ENCODE assay signal across 7 mouse cellular contexts in genomic region chr6:141250296-141250629, GRCm38 (mm10). TPM values are rescaled to one million over a fixed set of nuclear protein-coding genes. Genes with fewer than 3 reads are reported as not detected.
DNase-seq lines count a peak whose midpoint lies in the region; ATAC-seq and TF ChIP-seq lines count a peak whose summit lies in the region.

No protein-coding gene starts in this region.

- H3K4me3 ChIP-seq in neural tube, embryonic 11.5 days (ENCODE audit: low read depth, low read length) = peak overlapping the region; percentile 61
- H3K4me3 ChIP-seq in forebrain, embryonic 14.5 days (ENCODE audit: low read depth, low read length) = peak overlapping the region; percentile 62
- H3K4me3 ChIP-seq in hindbrain, postnatal 0 days (ENCODE audit: low read length) = peak overlapping the region; percentile 75

- no peaks in the 10 kb centered on the region for H3K36me3 ChIP-seq in neural tube, embryonic 11.5 days (ENCODE audit: control insufficient read depth, insufficient read depth, low read length)
- no peaks in the 10 kb centered on the region for H3K36me3 ChIP-seq in forebrain, embryonic 14.5 days (ENCODE audit: control insufficient read depth, insufficient read depth, low read length)
- H3K36me3 ChIP-seq in hindbrain, postnatal 0 days (ENCODE audit: insufficient read depth, low read length) = no peaks in the 10 kb centered on the region

- peak overlapping the region; percentile 89 for H3K4me2 ChIP-seq in neural tube, embryonic 11.5 days (ENCODE audit: low read depth)
- peak overlapping the region; percentile 98 for H3K4me2 ChIP-seq in forebrain, embryonic 14.5 days (ENCODE audit: low read length)
- H3K4me2 ChIP-seq in hindbrain, postnatal 0 days (ENCODE audit: low read depth, low read length) = peak overlapping the region; percentile 69

- WGBS in neural tube, embryonic 11.5 days = 3% methylated on average over 22 of the region's 22 CpGs
- under 1% methylated on average over 22 of the region's 22 CpGs for WGBS in forebrain, embryonic 14.5 days
- 2% methylated on average over 22 of the region's 22 CpGs for WGBS in hindbrain, postnatal 0 days

- no peaks in the 10 kb centered on the region for H3K9me3 ChIP-seq in neural tube, embryonic 11.5 days (ENCODE audit: control insufficient read depth, low read length)
- H3K9me3 ChIP-seq in forebrain, embryonic 14.5 days (replicated peaks; ENCODE audit: control insufficient read depth, low read length) = no peaks in the 10 kb centered on the region
- H3K9me3 ChIP-seq in hindbrain, postnatal 0 days (ENCODE audit: low read length) = no peaks in the 10 kb centered on the region

- peak overlapping the region; percentile 35 for H3K9ac ChIP-seq in neural tube, embryonic 11.5 days (ENCODE audit: low read length)
- H3K9ac ChIP-seq in forebrain, embryonic 14.5 days (ENCODE audit: low read length) = peak overlapping the region; percentile 66
- peak overlapping the region; percentile 72 for H3K9ac ChIP-seq in hindbrain, postnatal 0 days (replicated peaks; ENCODE audit: low read length)

- no peak for DNase-seq in neural tube, embryonic 11.5 days (ENCODE audit: low spot score)
- DNase-seq in neural tube, embryonic 10.5 days (ENCODE audit: extremely low spot score, low spot score) = no peak
- DNase-seq in forebrain, embryonic 14.5 days (ENCODE audit: low spot score) = no peak
- DNase-seq in hindbrain, postnatal 0 days (ENCODE audit: low spot score) = peak; percentile 22
- peak; percentile 37 for DNase-seq in lung, postnatal 10 days
- no peak for DNase-seq in layer of hippocampus, postnatal 25 days (ENCODE audit: extremely low spot score in 1 of 2, low spot score in 1 of 2)

- no peak for TF ChIP-seq CTCF in hindbrain, postnatal 0 days (IDR thresholded peaks at IDR 0.05; ENCODE audit: low read depth)

- H3K27ac ChIP-seq in neural tube, embryonic 11.5 days (ENCODE audit: low read depth, low read length) = no peak overlapping the region
- H3K27ac ChIP-seq in forebrain, embryonic 14.5 days (ENCODE audit: low read depth, low read length) = no peak overlapping the region
- peak overlapping the region; percentile 64; the same call in 1 of the 2 replicates for H3K27ac ChIP-seq in hindbrain, postnatal 0 days

- 0 out of 2 replicates have a peak, but pooled peaks have one; percentile 5 for ATAC-seq in neural tube, embryonic 11.5 days (ENCODE audit: insufficient read depth, low FRiP score, low TSS enrichment)
- ATAC-seq in forebrain, embryonic 14.5 days = peak; percentile 2; the same call in 1 of the 2 replicates
- ATAC-seq in hindbrain, postnatal 0 days = peak; percentile 13; the same call in 1 of the 2 replicates
- no peak for ATAC-seq in megakaryocyte progenitor cell, adult 5-6 weeks (replicated peaks; ENCODE audit: poor library complexity)

- H3K27me3 ChIP-seq in neural tube, embryonic 11.5 days (ENCODE audit: control insufficient read depth, insufficient read depth, low read length) = peaks cover 16% of the 10 kb centered on the region
- 0 out of 2 replicates have a peak, but pooled peaks cover 14% of the 10 kb centered on the region for H3K27me3 ChIP-seq in forebrain, embryonic 14.5 days (replicated peaks; ENCODE audit: control insufficient read depth, insufficient read depth, low read length)
- no peaks in the 10 kb centered on the region for H3K27me3 ChIP-seq in hindbrain, postnatal 0 days (ENCODE audit: insufficient read depth, low read length)

- no peaks in the 10 kb centered on the region for H3K4me1 ChIP-seq in neural tube, embryonic 11.5 days (ENCODE audit: control insufficient read depth, insufficient read depth, low read length)
- H3K4me1 ChIP-seq in forebrain, embryonic 14.5 days (ENCODE audit: control insufficient read depth, insufficient read depth, low read length) = no peaks in the 10 kb centered on the region
- H3K4me1 ChIP-seq in hindbrain, postnatal 0 days (ENCODE audit: insufficient read depth, low read length) = peaks cover 5% of the 10 kb centered on the region; the same call in 1 of the 2 replicates

RNA-seq across cellular contexts. Expression of gene Pde3a, which starts 1.2 kb away (rescaled TPM):
- 1.3 and 1.4 TPM in 2 replicates for polyA plus RNA-seq in neural tube, embryonic 11.5 days (2014; fragmentation: Nextera tagmentation; extraction: Ambion mirVana)
- polyA plus RNA-seq in forebrain, embryonic 14.5 days (2014; fragmentation: Nextera tagmentation; extraction: Ambion mirVana) = 0.88 and 0.98 TPM in 2 replicates
- total RNA-seq in hindbrain, postnatal 0 days (2014; rRNA removed) = 12.5 and 15.0 TPM in 2 replicates
- 1.9 and 2.1 TPM in 2 replicates for polyA plus RNA-seq in hindbrain, postnatal 0 days (2015; fragmentation: Nextera tagmentation; extraction: Ambion mirVana)
- total RNA-seq in megakaryocyte progenitor cell, adult 5-6 weeks (2015) = not detected in 2 replicates
- not detected in 2 replicates for total RNA-seq in megakaryocyte progenitor cell, adult 5-6 weeks (2017)
- 1 to 10 TPM; 2.2 to 3.0 TPM for total RNA-seq in layer of hippocampus, postnatal 25 days (2021)

Comparison
In these comparisons a context has a peak if more than half of its experiments do, and no peak if none do; other contexts are left out.
1. DNase-seq: peak in hindbrain, postnatal 0 days (single experiment) and lung, postnatal 10 days (single experiment); none in neural tube, embryonic 11.5 days (single experiment), neural tube, embryonic 10.5 days (single experiment), forebrain, embryonic 14.5 days (single experiment) and layer of hippocampus, postnatal 25 days (0 of 2).
2. Peak in every context shown above with its lines, with median percentiles within 50 percentile points of each other: H3K4me2 ChIP-seq, H3K4me3 ChIP-seq and H3K9ac ChIP-seq.